Mouse (Mus musculus) activated CD4-positive, CD25-positive, alpha-beta regulatory T cell, adult 9 weeks (primary cell): Measurements from ENCODE around the gene Pde9a. TPM values are rescaled to one million over a fixed set of nuclear protein-coding genes. Genes with fewer than 3 reads are reported as not detected.

Experiments
- polyA plus RNA-seq: library from polyadenylated mRNA; unstranded; fragments of 100-300 nt; shearing (Covaris generic); gene quantifications from one replicate; pipeline ENCODE4 v1.2.1, GENCODE M21; 2017

Gene Pde9a
- not detected for polyA plus RNA-seq

DNA sequence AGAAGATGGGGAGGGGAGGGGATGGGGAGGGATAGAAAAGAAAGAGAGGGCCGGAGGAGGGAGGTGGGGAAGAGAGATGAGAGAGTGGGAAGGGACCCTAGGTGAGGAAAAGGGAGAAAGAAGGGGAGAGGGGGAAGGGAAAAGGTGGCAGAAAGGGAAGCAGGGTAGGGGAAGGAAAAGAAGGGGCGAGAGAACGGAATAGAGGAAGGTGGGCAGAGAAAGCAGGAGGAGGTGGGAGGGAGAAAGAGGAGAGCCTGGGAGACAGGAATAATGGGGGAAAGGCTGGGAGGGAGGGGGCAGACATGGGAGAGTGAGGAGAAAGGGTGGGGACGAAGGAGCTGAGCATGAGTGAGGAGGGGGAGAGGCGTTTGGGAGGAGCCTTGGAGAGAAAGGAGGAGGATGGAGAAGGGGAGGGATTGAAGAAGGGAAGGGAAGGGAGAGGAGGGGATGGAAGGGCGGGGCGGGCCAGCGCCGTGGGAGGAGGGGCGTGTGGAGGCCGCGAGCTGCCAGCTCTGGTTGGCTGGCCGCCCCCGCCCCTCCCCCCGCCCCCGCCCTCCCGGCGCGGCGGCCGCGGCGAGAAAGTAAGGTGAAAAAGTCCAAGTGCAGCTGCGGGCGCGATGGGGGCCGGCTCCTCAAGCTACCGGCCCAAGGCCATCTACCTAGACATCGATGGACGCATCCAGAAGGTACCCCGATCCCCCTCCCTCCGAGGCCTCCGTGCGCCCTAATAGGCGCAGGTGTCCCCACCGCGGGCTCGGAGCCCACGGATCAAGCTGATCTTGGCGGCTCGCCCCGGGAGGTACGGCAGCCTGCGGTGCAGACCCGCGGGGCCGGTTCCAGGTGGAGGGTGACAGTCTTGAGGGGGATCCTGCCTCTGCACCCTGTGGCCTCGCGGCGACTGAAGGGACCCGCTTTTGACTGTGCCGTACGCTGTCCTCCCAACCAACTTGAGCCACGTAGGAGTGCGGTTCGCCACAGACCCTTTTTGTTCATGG is at the start of gene Pde9a:
Gene Pde9a, plus strand, starts transcription at position 540 of the 995 bp plus-strand sequence.

DNA sequence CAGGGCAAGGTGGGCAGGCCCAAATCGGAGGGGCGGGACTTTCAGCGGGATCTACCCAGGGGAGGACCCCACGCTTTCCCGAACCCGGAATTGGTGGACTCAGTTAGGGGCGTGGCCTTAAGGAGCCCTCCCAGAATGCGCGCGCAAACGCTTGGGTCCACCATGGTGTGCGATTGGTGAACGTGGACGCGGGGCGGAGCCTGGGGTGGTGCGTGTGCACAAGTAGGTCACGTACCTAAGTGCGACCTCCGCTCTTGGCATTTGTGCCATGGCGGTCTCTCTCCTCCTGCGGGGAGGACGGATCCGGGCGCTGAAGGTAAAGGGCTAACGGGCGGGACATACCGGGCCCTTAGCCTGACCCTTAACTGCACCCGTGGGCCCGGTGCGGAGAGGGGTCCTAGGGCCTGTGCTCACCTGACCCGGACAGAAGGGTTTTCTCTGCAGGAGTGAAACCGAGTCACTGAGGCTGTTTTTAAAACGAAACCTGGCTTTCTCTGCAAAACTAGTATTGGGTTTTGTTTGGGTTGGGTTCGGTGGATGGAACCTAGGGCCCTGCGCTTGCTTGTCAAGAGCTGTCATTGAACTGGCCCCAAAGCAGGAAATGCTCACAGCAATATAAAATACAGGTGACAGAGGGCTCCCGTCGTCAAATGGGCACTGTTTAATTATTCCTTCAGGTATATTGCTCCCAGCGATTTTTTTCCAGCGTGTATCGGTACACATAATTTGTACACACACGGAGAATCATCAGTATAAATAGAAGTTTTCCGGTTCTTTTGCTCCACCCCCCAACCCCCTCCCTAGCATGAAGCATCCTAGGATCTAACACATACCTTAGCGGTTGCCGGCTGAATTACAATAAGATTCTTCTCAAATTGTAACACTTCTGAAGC is 134.2 kb downstream of the Pde9a start, which contains the start of the genes Wdr4 and Ndufv3:
Gene Wdr4, minus strand, starts transcription at position 35 of the 893 bp plus-strand sequence.
Gene Ndufv3, plus strand, starts transcription at position 170 of the 893 bp plus-strand sequence.

Other genes with a start within 250 kb of the Pde9a start
- not detected for gene Tff2, start 241.9 kb upstream of the Pde9a start, polyA plus RNA-seq
- not detected for gene Tff1, start 220.9 kb upstream of the Pde9a start, polyA plus RNA-seq
- 1.1 TPM for gene Tmprss3, start 187.2 kb upstream of the Pde9a start, polyA plus RNA-seq
- 297 TPM for gene Ubash3a, start 178.3 kb upstream of the Pde9a start, polyA plus RNA-seq
- gene Rsph1, start 108.8 kb upstream of the Pde9a start, polyA plus RNA-seq, result 1.9 TPM
- gene Slc37a1, start 99.4 kb upstream of the Pde9a start, polyA plus RNA-seq, result 48.6 TPM
- gene Wdr4, start 133.8 kb downstream of the Pde9a start, polyA plus RNA-seq, result 28.3 TPM
- 270 TPM for gene Ndufv3, start 133.9 kb downstream of the Pde9a start, polyA plus RNA-seq
- gene Pknox1, start 178.5 kb downstream of the Pde9a start, polyA plus RNA-seq, result 71.2 TPM